Mouse (Mus musculus): Measurements from ENCODE around the gene Gpr61. TPM values are rescaled to one million over a fixed set of nuclear protein-coding genes. Genes with fewer than 3 reads are reported as not detected.
A peak's percentile ranks its signal among the peaks of the same experiment; 100 is the strongest.

The Gpr61 gene
- polyA plus RNA-seq, 1 experiment from 2014 or later, result 0.02 TPM

DNA sequence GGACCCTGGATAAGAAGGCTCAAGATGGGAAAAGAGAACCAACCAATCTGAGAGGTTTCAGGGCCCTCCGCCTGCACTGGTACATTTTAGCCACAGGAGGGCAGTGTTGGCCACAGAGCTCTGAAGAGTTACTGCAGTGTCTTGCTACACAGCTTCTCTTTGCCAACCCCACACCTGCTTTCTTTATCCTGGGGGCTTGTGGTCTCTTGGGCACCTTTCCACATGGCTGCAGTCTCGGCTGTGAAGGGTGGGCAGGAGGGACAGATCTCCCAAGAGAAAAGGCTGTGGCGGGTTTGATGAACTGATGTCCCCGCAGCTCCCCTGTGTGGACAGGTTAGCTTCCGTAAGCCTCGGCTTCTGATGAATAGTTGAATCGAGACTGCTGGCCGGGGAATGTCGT, 10.1 kb upstream of the Gpr61 start:
- Histone ChIP-seq H3K4me2 (ENCODE audit: low read depth, low read length) (0 out of 2 replicates have a peak overlapping the region, but pooled peaks have one; percentile 21), H3K4me3 (ENCODE audit: low read depth, low read length) (no peak overlapping the region), H3K9ac (ENCODE audit: low read depth, low read length) (no peak overlapping the region), H3K4me1 (ENCODE audit: control insufficient read depth, low read depth, low read length) (no peaks in the 10 kb centered on the region), H3K36me3 (ENCODE audit: control insufficient read depth, insufficient read depth) (no peaks in the 10 kb centered on the region), H3K27ac (ENCODE audit: low read length) (no peak overlapping the region), H3K9me3 (replicated peaks; ENCODE audit: control insufficient read depth, low read length) (no peaks in the 10 kb centered on the region), H3K27me3 (ENCODE audit: control insufficient read depth, insufficient read depth, low read depth, low read length) (no peaks in the 10 kb centered on the region; the same call in 1 of the 2 replicates)
- WGBS (ENCODE audit: insufficient replicate concordance), result 29% methylated on average over 9 of the region's 9 CpGs
- ATAC-seq (ENCODE audit: low read depth), result peak; percentile 30; the same call in 1 of the 2 replicates

DNA sequence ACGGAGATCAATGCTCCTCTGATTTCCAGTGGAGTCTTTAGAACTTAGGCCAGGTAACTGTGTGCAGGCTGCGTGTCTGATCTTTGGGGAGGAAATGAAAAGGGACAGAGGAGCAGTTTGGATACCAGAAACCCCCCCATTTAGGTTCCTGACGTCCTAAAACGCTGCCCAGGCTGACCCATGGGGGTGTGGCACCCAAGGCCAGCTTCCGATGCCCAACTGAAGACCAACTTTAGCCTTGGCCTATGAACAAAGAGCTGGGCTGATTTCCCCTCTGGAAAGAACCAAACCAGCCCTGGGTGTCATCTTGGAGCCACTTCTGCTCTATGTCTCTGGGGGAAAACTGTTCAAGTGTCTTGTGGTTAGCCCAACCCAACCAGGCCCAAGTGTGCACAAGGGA, 9.4 kb upstream of the Gpr61 start:
- H3K27me3 ChIP-seq (ENCODE audit: control insufficient read depth, insufficient read depth, low read depth, low read length), result no peaks in the 10 kb centered on the region; the same call in 1 of the 2 replicates
- no peak for ATAC-seq (ENCODE audit: low read depth)
- no peaks in the 10 kb centered on the region for H3K4me1 ChIP-seq (ENCODE audit: control insufficient read depth, low read depth, low read length)
- no peaks in the 10 kb centered on the region for H3K9me3 ChIP-seq (replicated peaks; ENCODE audit: control insufficient read depth, low read length)
- no peaks in the 10 kb centered on the region for H3K36me3 ChIP-seq (ENCODE audit: control insufficient read depth, insufficient read depth)
- H3K4me2 ChIP-seq (ENCODE audit: low read depth, low read length), result no peak overlapping the region
- 46% methylated on average over 5 of the region's 5 CpGs for WGBS (ENCODE audit: insufficient replicate concordance)
- no peak overlapping the region for H3K27ac ChIP-seq (ENCODE audit: low read length)
- H3K9ac ChIP-seq (ENCODE audit: low read depth, low read length), result no peak overlapping the region
- no peak overlapping the region for H3K4me3 ChIP-seq (ENCODE audit: low read depth, low read length)

DNA sequence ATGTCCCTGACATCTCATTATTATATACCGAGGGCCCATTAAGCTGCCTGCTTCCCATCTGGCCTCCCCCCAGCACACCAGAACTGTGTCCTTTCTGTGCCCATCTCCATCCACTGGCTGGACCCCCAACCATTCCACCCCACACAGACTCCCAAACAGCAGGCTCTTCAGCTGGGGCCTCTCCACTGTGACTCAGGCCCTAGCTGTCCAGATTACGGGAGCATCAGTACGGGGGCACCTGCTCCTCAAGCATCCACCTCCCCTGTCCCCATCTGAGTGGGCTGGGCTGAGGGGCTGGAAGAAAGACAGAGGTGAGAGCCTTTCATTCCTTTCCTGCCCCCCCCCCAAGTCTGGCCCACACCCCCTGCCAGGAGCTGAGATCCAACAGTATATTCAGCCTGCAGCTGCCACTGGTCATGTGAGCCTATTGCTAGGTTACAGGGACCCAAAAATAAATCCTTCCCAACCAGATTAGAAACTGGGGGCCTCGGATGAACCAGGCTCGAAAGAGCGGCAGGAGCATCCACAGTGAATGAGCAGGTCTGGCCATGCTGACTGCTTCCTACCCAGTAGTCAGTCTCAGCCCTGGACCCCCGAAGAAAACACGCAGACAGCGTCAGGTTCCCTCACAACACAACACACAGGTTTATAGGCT, 3.8 kb upstream of the Gpr61 start:
- H3K9me3 ChIP-seq (replicated peaks; ENCODE audit: control insufficient read depth, low read length), result no peaks in the 10 kb centered on the region
- H3K36me3 ChIP-seq (ENCODE audit: control insufficient read depth, insufficient read depth), result no peaks in the 10 kb centered on the region
- no peak overlapping the region for H3K9ac ChIP-seq (ENCODE audit: low read depth, low read length)
- no peak overlapping the region for H3K27ac ChIP-seq (ENCODE audit: low read length)
- no peaks in the 10 kb centered on the region for H3K27me3 ChIP-seq (ENCODE audit: control insufficient read depth, insufficient read depth, low read depth, low read length)
- no peak overlapping the region for H3K4me2 ChIP-seq (ENCODE audit: low read depth, low read length)
- no peak for ATAC-seq (ENCODE audit: low read depth)
- H3K4me1 ChIP-seq (ENCODE audit: control insufficient read depth, low read depth, low read length), result no peaks in the 10 kb centered on the region
- H3K4me3 ChIP-seq (ENCODE audit: low read depth, low read length), result no peak overlapping the region
- 61% methylated on average over 9 of the region's 9 CpGs for WGBS (ENCODE audit: insufficient replicate concordance)

DNA sequence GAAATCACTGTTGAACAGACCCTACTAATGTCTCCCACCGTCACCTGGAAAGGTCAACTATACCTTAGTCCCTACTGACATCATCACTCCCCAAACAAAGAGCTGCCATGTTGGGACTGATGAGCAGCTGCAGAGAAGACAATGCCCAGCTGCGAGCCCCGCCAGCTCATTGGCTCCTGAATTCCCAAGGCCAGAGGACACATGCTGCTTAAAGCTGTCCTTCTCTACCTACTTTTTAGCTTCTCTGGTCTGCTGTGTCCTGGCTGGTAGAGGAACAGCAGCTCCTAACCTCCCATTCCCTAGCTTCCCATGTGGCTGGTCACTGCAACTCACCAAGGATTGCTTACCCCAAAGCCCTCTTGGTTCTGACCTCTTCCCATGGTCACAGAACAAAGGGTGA, 2.4 kb downstream of the Gpr61 start:
- Histone ChIP-seq H3K4me3 (ENCODE audit: low read depth, low read length) (no peak overlapping the region), H3K9ac (ENCODE audit: low read depth, low read length) (no peak overlapping the region), H3K36me3 (ENCODE audit: control insufficient read depth, insufficient read depth) (no peaks in the 10 kb centered on the region), H3K27ac (ENCODE audit: low read length) (no peak overlapping the region), H3K27me3 (ENCODE audit: control insufficient read depth, insufficient read depth, low read depth, low read length) (no peaks in the 10 kb centered on the region), H3K4me1 (ENCODE audit: control insufficient read depth, low read depth, low read length) (peaks cover 7% of the 10 kb centered on the region), H3K4me2 (ENCODE audit: low read depth, low read length) (no peak overlapping the region), H3K9me3 (replicated peaks; ENCODE audit: control insufficient read depth, low read length) (no peaks in the 10 kb centered on the region)
- 68% methylated on average over 3 of the region's 3 CpGs for WGBS (ENCODE audit: insufficient replicate concordance)
- ATAC-seq (ENCODE audit: low read depth), result no peak

DNA sequence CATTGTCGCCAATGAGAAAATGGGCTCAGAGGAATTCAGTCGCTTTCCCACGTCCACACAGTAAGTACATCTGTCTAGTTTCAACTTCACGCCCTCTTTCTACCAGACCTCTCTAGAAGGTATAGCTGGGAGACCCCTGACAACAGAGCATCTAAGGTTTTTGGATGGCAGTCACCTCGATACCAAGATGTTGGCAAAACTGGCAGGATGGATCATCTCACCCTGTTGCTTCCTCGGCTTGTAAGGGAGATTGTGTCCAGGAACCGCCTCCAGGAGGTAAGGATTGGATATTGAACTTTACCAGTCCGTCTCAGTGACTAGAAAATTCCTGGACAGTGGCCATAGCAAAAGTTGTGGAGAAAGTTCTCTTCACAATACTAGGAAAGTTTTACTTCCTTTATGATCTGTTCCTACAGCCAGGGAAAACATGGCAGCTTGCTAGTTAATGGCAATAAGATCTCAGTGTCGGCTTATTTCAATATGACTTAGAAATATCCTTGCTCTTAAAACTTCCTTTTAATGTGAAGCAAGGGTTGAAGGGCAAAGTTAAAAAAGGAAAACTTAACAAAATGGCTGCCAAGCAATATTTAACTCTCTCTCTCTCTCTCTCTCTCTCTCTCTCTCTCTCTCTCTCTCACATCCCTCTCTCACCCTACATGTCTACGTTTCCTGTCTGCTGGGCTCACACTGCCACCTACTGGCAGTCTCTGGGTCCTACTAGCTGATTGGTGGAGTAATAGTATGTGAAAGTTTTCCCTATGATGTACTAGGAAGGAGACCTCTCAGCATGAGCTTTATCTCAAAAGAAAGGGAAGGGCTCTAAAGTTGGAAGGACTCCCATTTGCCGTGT, 7.1 kb downstream of the Gpr61 start:
- 60% methylated on average over 11 of the region's 11 CpGs for WGBS (ENCODE audit: insufficient replicate concordance)
- Histone ChIP-seq H3K36me3 (ENCODE audit: control insufficient read depth, insufficient read depth) (peaks cover 3% of the 10 kb centered on the region), H3K27ac (ENCODE audit: low read length) (peak overlapping the region; percentile 68), H3K4me3 (ENCODE audit: low read depth, low read length) (no peak overlapping the region), H3K27me3 (ENCODE audit: control insufficient read depth, insufficient read depth, low read depth, low read length) (no peaks in the 10 kb centered on the region), H3K4me2 (ENCODE audit: low read depth, low read length) (peak overlapping the region; percentile 10; the same call in 1 of the 2 replicates), H3K4me1 (ENCODE audit: control insufficient read depth, low read depth, low read length) (peaks cover 28% of the 10 kb centered on the region), H3K9ac (ENCODE audit: low read depth, low read length) (0 out of 2 replicates have a peak overlapping the region, but pooled peaks have one; percentile 4), H3K9me3 (replicated peaks; ENCODE audit: control insufficient read depth, low read length) (no peaks in the 10 kb centered on the region)
- ATAC-seq (ENCODE audit: low read depth), result peak; percentile 15; the same call in 1 of the 2 replicates

DNA sequence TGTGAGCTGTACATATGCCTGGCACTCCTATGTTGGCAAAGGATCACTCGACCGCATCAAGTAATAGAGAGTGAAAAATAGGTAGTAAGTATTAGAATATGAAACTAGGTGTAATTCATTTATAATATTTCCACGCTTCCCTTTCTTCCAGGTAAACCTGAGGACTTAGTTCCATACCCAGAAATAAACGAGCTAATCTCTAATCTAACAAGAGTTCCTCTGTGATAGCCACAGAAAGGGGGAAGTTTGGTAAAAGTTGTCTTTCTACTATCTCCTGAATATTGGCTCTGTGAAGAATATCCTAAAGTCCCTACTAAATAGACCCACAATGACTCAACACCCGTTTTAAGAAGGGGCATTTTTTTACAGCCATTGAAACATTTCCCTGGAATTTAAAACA, 8.0 kb downstream of the Gpr61 start:
- Histone ChIP-seq H3K27ac (ENCODE audit: low read length) (peak overlapping the region; percentile 96), H3K4me2 (ENCODE audit: low read depth, low read length) (peak overlapping the region; percentile 89), H3K9me3 (replicated peaks; ENCODE audit: control insufficient read depth, low read length) (no peaks in the 10 kb centered on the region), H3K4me3 (ENCODE audit: low read depth, low read length) (peak overlapping the region; percentile 79), H3K9ac (ENCODE audit: low read depth, low read length) (peak overlapping the region; percentile 95), H3K4me1 (ENCODE audit: control insufficient read depth, low read depth, low read length) (peaks cover 30% of the 10 kb centered on the region), H3K36me3 (ENCODE audit: control insufficient read depth, insufficient read depth) (peaks cover 3% of the 10 kb centered on the region), H3K27me3 (ENCODE audit: control insufficient read depth, insufficient read depth, low read depth, low read length) (no peaks in the 10 kb centered on the region)
- 26% methylated on average over 5 of the region's 5 CpGs for WGBS (ENCODE audit: insufficient replicate concordance)
- ATAC-seq (ENCODE audit: low read depth), result no peak

DNA sequence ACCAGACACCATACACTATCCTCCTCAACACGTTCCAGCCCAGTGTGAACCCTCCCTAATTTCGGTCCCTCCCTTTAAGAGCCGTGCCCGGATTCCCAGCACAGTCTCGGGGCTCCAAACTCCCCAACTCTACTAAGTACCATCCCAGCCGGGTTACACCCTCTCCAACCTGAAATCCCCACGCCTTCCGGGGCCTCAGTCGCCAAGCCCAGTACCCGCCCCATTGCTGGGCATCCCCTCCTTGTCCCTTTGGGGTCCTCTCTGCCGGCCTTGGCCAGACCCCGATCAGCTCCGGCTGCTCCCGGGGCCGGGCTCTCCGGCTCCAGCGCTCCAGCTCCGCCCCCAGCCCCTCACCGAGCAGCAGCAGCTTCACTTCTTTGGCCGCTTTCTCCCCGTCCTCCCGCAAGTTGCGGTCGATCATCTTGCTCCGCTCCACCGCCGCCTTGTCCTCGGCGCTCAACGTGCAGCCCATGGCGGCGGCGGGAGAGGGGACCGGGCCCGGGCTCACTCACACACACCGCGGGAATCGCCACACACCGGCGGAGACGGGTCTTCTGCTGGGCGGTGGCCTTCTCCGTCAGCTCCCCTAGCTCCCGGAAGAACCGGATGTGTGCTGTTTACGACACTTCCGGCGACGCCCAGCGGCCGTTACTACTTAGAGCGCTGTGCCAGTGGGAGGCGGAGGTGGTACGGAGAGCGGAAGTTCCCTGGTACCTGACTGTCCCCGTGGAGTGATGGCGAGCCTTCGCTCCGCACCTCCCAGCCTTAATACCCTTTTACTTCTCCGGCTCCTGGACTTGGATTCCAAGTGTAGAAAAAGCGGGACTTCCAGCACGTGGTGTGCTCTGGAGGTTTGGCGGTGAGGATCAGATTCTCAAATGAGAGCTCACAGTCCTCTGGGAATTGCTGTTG, 8.9 kb downstream of the Gpr61 start, which contains the start of gene Gnai3:
TSS of gene Gnai3 (minus strand) at position 613 of the 912 bp plus-strand sequence.
- Histone ChIP-seq H3K36me3 (ENCODE audit: control insufficient read depth, insufficient read depth) (peaks cover 3% of the 10 kb centered on the region), H3K4me2 (ENCODE audit: low read depth, low read length) (peak within 1 kb of the TSS; percentile 89), H3K4me1 (ENCODE audit: control insufficient read depth, low read depth, low read length) (peaks cover 30% of the 10 kb centered on the region), H3K4me3 (ENCODE audit: low read depth, low read length) (peak within 1 kb of the TSS; percentile 79), H3K9ac (ENCODE audit: low read depth, low read length) (peak within 1 kb of the TSS; percentile 95), H3K9me3 (replicated peaks; ENCODE audit: control insufficient read depth, low read length) (no peaks in the 10 kb centered on the region), H3K27ac (ENCODE audit: low read length) (peak within 1 kb of the TSS; percentile 96), H3K27me3 (ENCODE audit: control insufficient read depth, insufficient read depth, low read depth, low read length) (no peaks in the 10 kb centered on the region)
- WGBS (ENCODE audit: insufficient replicate concordance), result under 1% methylated on average over 63 of the region's 63 CpGs
- ATAC-seq (ENCODE audit: low read depth), result peak; percentile 96

DNA sequence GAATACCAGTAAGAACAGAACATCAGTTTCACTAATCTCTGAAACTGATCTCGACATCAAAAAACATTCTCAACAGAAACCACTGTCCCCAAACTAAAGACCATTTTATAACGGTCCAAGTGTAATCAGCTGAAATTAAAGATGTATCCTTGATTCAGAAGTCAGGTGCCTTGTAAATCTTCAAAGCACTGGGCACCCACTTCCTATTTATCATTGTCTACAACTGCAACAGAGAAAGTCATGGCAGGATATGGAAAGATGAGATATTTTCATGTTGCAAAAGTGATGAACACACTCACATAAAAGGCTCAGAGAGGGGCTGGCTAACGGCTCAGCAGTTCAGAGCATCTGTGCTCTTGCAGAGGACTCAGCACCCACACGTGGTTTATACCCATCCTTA, 13.9 kb downstream of the Gpr61 start:
- Histone ChIP-seq H3K9ac (ENCODE audit: low read depth, low read length) (no peak overlapping the region), H3K27me3 (ENCODE audit: control insufficient read depth, insufficient read depth, low read depth, low read length) (no peaks in the 10 kb centered on the region), H3K27ac (ENCODE audit: low read length) (no peak overlapping the region), H3K4me3 (ENCODE audit: low read depth, low read length) (no peak overlapping the region), H3K4me1 (ENCODE audit: control insufficient read depth, low read depth, low read length) (peaks cover 18% of the 10 kb centered on the region), H3K36me3 (ENCODE audit: control insufficient read depth, insufficient read depth) (peaks cover 16% of the 10 kb centered on the region), H3K4me2 (ENCODE audit: low read depth, low read length) (no peak overlapping the region), H3K9me3 (replicated peaks; ENCODE audit: control insufficient read depth, low read length) (no peaks in the 10 kb centered on the region)
- no peak for ATAC-seq (ENCODE audit: low read depth)
- WGBS (ENCODE audit: insufficient replicate concordance), result 68% methylated on average over 4 of the region's 4 CpGs
